Mouse (Mus musculus) C2C12 (cell line): ENCODE results near the gene Gm15517. TPM values are rescaled to one million over a fixed set of nuclear protein-coding genes. Genes with fewer than 3 reads are reported as not detected.

Source experiments
- H3K27me3 ChIP-seq: one replicate; pipeline ENCODE4 v1.6.1; 2011; ENCODE audit not compliant: control insufficient read depth, insufficient read depth, insufficient read length
- H3K36me3 ChIP-seq: one replicate; pipeline ENCODE4 v1.6.1; 2011; ENCODE audit not compliant: control insufficient read depth, insufficient read depth
- H3K4me3 ChIP-seq: one replicate; pipeline ENCODE4 v1.5.1; 2011; ENCODE audit warnings: mild to moderate bottlenecking, control low read depth; ENCODE audit not compliant: poor library complexity, insufficient read depth, severe bottlenecking
- H3K79me2 ChIP-seq: one replicate; pipeline ENCODE4 v1.6.1; 2011; ENCODE audit not compliant: control insufficient read depth, insufficient read depth
- H3K79me3 ChIP-seq: one replicate; pipeline ENCODE4 v1.6.1; 2011; ENCODE audit warnings: low read depth, control low read depth
- H3ac ChIP-seq: one replicate; pipeline ENCODE3; 2011; ENCODE audit warnings: low read depth; ENCODE audit not compliant: control insufficient read depth, insufficient read length
- CEBPB ChIP-seq: IDR thresholded peaks from one replicate; pipeline ENCODE4 v1.6.1; 2011; ENCODE audit warnings: low read depth, mild to moderate bottlenecking, control low read depth, moderate library complexity
- CTCF ChIP-seq: IDR thresholded peaks from one replicate; pipeline ENCODE4 v1.5.1; 2011; ENCODE audit not compliant: control insufficient read depth, insufficient read depth, insufficient read length
- FOSL1 ChIP-seq: IDR thresholded peaks from one replicate; pipeline ENCODE4 v1.8.0; 2011; ENCODE audit warnings: mild to moderate bottlenecking, low read length; ENCODE audit not compliant: poor library complexity, insufficient read depth, severe bottlenecking
- MAX ChIP-seq: IDR thresholded peaks from one replicate; pipeline ENCODE4 v1.6.1; 2011; ENCODE audit warnings: mild to moderate bottlenecking, control low read depth
- MYOD1 ChIP-seq: IDR thresholded peaks from one replicate; pipeline ENCODE4 v1.6.1; 2011; ENCODE audit warnings: low read depth; ENCODE audit not compliant: control insufficient read depth, insufficient read length
- MYOG ChIP-seq: IDR thresholded peaks from one replicate; pipeline ENCODE4 v1.6.1; 2011; ENCODE audit not compliant: control insufficient read depth, insufficient read length; ENCODE audit errors: extremely low read depth
- USF1 ChIP-seq: IDR thresholded peaks from one replicate; pipeline ENCODE4 v1.6.1; 2011; ENCODE audit warnings: low read depth, mild to moderate bottlenecking, control low read depth, moderate library complexity
- polyA plus RNA-seq: library from polyadenylated mRNA; unstranded; fragments of >200 nt; fragmentation: generic; extraction: Trizol; gene quantifications from one replicate; pipeline ENCODE4 v1.2.1, GENCODE M21; 2012; ENCODE audit warnings: missing spikeins

The Gm15517 gene
- polyA plus RNA-seq, 1 experiment: not detected

GRCm38 (mm10) chr7:44273446-44273845, 12.2 kb downstream of the Gm15517 start:
- Histone ChIP-seq H3K4me3 (no peak overlapping the region), H3K27me3 (peaks cover 41% of the 10 kb centered on the region), H3K79me2 (no peaks in the 10 kb centered on the region), H3K36me3 (no peaks in the 10 kb centered on the region), H3K79me3 (no peaks in the 10 kb centered on the region), H3ac (no peak overlapping the region)
- no peak for TF ChIP-seq USF1
- TF ChIP-seq FOSL1: no peak

DNA sequence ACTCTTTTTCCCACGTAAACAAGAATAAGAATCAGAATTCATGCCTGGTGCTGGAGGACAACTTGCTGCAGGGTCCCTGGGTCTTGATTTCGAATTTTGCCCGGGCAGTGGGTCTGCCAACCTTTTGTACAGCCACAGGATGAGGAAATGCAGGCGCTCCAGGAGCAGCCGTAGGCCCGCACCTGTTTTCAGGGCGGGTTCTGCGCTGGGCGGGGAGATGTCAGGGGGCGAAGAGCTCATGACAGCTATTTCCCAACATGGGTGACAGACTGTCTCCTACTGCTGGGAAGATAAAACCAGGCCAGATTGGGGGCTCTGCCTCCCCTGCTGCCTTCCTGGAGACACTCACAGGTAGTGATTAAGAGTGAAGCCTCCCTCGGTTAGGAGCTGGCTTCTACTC, 12.8 kb downstream of the Gm15517 start:
- H3ac ChIP-seq: no peak overlapping the region
- no peaks in the 10 kb centered on the region for H3K79me2 ChIP-seq
- no peak overlapping the region for H3K4me3 ChIP-seq
- TF ChIP-seq MAX: no peak
- TF ChIP-seq USF1: no peak
- TF ChIP-seq MYOG: no peak
- no peak for TF ChIP-seq CTCF
- TF ChIP-seq MYOD1: no peak
- TF ChIP-seq CEBPB: no peak
- TF ChIP-seq FOSL1: no peak
- H3K36me3 ChIP-seq: no peaks in the 10 kb centered on the region
- H3K27me3 ChIP-seq: peaks cover 40% of the 10 kb centered on the region
- no peaks in the 10 kb centered on the region for H3K79me3 ChIP-seq

GRCm38 (mm10) chr7:44275546-44275945, 14.3 kb downstream of the Gm15517 start:
- H3K79me3 ChIP-seq: no peaks in the 10 kb centered on the region
- no peak overlapping the region for H3ac ChIP-seq
- H3K4me3 ChIP-seq: no peak overlapping the region
- H3K36me3 ChIP-seq: no peaks in the 10 kb centered on the region
- peaks cover 39% of the 10 kb centered on the region for H3K27me3 ChIP-seq
- no peaks in the 10 kb centered on the region for H3K79me2 ChIP-seq
- TF ChIP-seq FOSL1 (no peak), CEBPB (no peak), USF1 (no peak), MYOD1 (no peak), CTCF (no peak), MAX (no peak), MYOG (no peak)

DNA sequence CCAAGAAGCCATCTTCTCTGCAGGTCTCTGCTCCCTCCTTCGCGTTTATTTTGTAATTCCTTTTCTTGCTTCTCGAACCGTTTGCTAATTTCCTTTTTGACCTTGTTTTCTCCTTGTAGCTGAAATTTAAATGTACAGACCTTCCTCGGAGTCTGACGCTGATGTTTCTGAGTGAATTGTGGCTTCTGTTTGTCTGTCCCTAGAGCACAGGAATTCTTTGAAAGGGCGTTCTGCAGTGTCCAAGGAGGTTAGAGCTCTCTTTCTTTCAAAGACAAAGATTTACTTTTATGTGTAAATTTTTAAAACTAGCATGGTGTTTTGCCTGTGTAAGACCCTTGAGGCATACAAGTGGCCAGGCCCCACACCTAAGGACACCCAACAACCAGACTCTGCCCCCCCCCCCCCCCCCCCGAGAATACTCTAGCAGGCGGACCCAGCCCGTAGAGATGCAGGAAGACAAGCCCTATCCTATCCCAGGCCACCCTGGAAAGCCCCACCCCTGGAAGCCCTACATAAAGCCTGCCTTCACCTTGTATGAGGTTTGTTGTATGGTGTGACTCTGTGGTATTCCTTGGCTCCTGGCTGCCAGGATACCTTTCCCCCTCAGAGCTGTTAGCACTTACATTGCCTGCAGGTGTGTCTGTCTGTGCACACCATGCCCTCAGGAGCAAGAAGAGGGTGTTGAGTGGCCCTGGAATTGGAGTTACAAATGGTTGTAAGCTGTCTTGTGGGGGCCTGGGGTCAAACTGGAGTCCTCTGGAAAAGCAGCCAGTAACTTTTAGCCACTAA, 15.4 kb downstream of the Gm15517 start:
- Histone ChIP-seq H3K79me3 (no peaks in the 10 kb centered on the region), H3ac (no peak overlapping the region), H3K36me3 (no peaks in the 10 kb centered on the region), H3K27me3 (peaks cover 39% of the 10 kb centered on the region), H3K79me2 (no peaks in the 10 kb centered on the region), H3K4me3 (no peak overlapping the region)
- TF ChIP-seq MYOD1 (no peak), USF1 (no peak), MYOG (no peak), CTCF (no peak), MAX (no peak), FOSL1 (no peak), CEBPB (no peak)

GRCm38 (mm10) chr7:44277250-44277622, 16.0 kb downstream of the Gm15517 start:
- Histone ChIP-seq H3K79me3 (no peaks in the 10 kb centered on the region), H3K27me3 (peaks cover 43% of the 10 kb centered on the region), H3ac (no peak overlapping the region), H3K4me3 (no peak overlapping the region), H3K79me2 (no peaks in the 10 kb centered on the region), H3K36me3 (no peaks in the 10 kb centered on the region)
- TF ChIP-seq USF1: no peak
- TF ChIP-seq MYOD1: no peak
- TF ChIP-seq CEBPB: no peak
- TF ChIP-seq MAX: no peak
- no peak for TF ChIP-seq MYOG
- no peak for TF ChIP-seq FOSL1
- no peak for TF ChIP-seq CTCF

DNA sequence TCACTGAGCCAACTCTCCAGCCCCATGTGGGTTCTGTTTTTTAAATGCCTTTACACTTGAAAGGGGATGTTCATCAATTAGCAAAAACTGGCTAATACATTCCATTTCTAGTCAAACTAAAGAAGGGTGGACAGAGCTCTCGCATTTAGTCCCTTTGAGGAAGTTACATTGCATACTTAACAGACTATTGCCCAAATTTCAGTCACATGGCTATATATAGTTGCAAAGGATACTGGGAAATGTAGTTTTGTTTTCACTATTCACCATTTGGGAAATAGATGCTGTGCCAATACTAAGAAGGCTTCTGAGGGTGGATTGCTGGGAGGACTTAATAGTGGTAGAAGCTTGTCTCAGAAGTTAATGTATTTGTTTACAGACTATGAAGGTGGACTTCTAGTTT, 19.7 kb downstream of the Gm15517 start:
- peaks cover 24% of the 10 kb centered on the region for H3K27me3 ChIP-seq
- H3K79me2 ChIP-seq: no peaks in the 10 kb centered on the region
- H3K4me3 ChIP-seq: no peak overlapping the region
- no peak overlapping the region for H3ac ChIP-seq
- TF ChIP-seq USF1 (peak; percentile 48), MYOG (no peak), MYOD1 (no peak)
- H3K79me3 ChIP-seq: no peaks in the 10 kb centered on the region
- no peaks in the 10 kb centered on the region for H3K36me3 ChIP-seq
